Mouse (Mus musculus): ENCODE measurements around the gene Mmp2. TPM values are rescaled to one million over a fixed set of nuclear protein-coding genes. Genes with fewer than 3 reads are reported as not detected.
A peak's percentile ranks its signal among the peaks of the same experiment; 100 is the strongest.

Gene Mmp2
- polyA plus RNA-seq, 1 experiment from 2014 or later, result 35.3 TPM

DNA sequence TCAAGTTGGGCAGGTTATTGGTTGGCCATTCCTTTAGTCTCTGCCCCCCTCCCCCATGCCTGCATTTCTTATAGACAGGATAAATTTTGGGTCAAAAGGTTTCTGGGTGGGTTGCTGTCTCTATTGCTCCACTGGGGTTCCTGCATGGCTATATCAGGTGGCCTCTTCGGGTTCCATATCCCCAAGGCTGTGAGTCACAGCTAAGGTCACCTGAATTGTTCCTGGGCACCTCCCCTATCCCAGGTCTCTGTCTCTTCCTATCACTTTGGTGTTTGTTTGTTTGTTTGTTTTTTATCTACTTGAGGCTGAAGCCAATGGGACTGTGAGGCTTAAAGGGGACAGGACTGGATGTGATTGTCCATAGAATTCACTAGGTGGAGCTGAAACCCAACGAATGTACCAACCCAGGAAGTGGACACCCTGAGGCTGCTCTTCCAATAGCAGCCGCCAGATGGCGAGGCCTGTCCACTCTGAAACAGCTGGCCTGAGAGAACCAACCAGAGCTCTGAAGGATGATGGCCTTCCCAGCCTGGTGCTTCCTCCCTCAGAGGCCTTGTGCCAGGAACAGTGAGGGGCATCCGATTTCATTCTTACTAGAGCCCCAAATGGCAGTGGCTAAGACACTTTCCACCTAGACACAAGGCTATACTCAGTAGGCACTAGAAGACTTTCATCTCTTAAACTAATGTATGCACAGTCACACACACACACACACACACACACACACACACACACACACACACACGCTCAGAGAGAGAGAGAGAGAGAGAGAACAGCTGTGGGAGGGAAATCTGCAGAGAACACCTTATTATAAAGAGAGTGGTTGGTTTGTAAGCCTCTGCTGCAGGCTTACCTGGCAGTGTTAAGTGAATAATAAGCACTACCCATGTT lies 8.9 kb upstream of the Mmp2 start:
- ATAC-seq (ENCODE audit: low FRiP score), result peak; percentile 86
- H3K4me3 ChIP-seq (replicated peaks), result no peak overlapping the region
- no peak overlapping the region for H3K4me2 ChIP-seq
- no peak overlapping the region for H3K27ac ChIP-seq
- 26% methylated on average over 6 of the region's 6 CpGs for WGBS
- no peaks in the 10 kb centered on the region for H3K36me3 ChIP-seq (replicated peaks)
- no peaks in the 10 kb centered on the region for H3K9me3 ChIP-seq
- peaks cover 6% of the 10 kb centered on the region; the same call in 1 of the 2 replicates for H3K27me3 ChIP-seq
- no peaks in the 10 kb centered on the region for H3K4me1 ChIP-seq
- H3K9ac ChIP-seq, result no peak overlapping the region

DNA sequence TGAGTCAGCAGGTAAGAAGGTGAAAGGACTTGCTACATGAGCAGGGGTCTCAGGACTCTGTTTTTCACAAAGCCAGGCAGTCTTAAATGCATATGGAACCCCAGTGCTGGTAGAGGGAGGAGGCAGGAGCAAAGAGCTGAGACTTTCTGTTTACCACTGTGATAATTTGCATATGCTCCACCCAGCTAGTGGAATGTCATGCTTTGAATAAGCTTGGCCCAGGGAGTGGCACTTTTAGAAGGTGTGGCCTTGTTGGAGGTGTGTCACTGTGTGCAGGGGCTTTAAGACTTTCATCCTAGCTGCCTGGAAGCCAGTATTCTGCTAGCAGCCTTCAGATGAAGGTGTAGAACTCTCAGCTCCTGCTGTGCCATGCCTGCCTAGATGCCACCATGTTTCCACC lies 5.9 kb upstream of the Mmp2 start:
- Histone ChIP-seq H3K4me2 (no peak overlapping the region), H3K27me3 (peaks cover 13% of the 10 kb centered on the region), H3K9ac (no peak overlapping the region), H3K4me1 (no peaks in the 10 kb centered on the region), H3K9me3 (no peaks in the 10 kb centered on the region), H3K36me3 (replicated peaks) (no peaks in the 10 kb centered on the region), H3K27ac (no peak overlapping the region), H3K4me3 (replicated peaks) (no peak overlapping the region)
- ATAC-seq (ENCODE audit: low FRiP score), result no peak

- no peak for ATAC-seq (ENCODE audit: low FRiP score)
- no peak overlapping the region for H3K4me3 ChIP-seq (replicated peaks)
- H3K4me2 ChIP-seq, result no peak overlapping the region
- peaks cover 5% of the 10 kb centered on the region for H3K4me1 ChIP-seq
- peaks cover 22% of the 10 kb centered on the region for H3K27me3 ChIP-seq
- WGBS, result 83% methylated on average over 5 of the region's 5 CpGs
- no peaks in the 10 kb centered on the region for H3K9me3 ChIP-seq
- no peak overlapping the region for H3K9ac ChIP-seq
- H3K27ac ChIP-seq, result no peak overlapping the region
- no peaks in the 10 kb centered on the region for H3K36me3 ChIP-seq (replicated peaks)
Observed at GRCm38 (mm10) chr8:92822386-92822785, 4.7 kb upstream of the Mmp2 start.

- no peak overlapping the region for H3K4me3 ChIP-seq (replicated peaks)
- no peak for ATAC-seq (ENCODE audit: low FRiP score)
- WGBS, result 73% methylated on average over 4 of the region's 4 CpGs
Observed at GRCm38 (mm10) chr8:92825991-92826390, 1.1 kb upstream of the Mmp2 start.

DNA sequence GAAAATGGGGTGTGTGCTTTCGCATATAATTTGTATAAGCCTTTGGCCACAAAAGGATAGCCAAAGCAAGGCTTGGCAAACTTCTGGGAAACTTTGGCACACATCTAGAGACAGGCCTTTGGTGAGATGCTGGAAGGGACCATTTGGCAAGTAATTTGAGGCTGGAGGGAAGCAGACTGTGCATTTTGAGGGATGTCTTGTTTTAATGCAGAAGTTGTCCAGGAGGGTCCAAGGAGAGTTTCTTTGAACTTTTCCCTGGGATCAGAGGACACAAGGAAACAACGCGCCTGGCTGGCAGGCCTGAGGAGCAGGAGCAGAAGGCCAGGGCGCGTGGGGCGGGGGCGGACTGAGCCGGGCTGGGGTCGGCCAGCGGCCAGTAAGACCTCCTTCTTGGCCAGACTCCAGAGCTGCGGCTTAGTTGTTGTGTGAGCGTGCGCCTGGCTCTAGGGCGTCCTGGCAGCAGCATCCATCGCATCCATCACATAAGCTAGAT lies 1.2 kb downstream of the Mmp2 start:
- no peaks in the 10 kb centered on the region for H3K9me3 ChIP-seq
- H3K4me1 ChIP-seq, result peaks cover 19% of the 10 kb centered on the region
- peak overlapping the region; percentile 70 for H3K4me2 ChIP-seq
- H3K27me3 ChIP-seq, result peaks cover 34% of the 10 kb centered on the region
- H3K36me3 ChIP-seq (replicated peaks), result no peaks in the 10 kb centered on the region
- no peak overlapping the region for H3K27ac ChIP-seq
- no peak for ATAC-seq (ENCODE audit: low FRiP score)
- 38% methylated on average over 15 of the region's 15 CpGs for WGBS
- H3K4me3 ChIP-seq (replicated peaks), result peak overlapping the region; percentile 41; the same call in 1 of the 2 replicates
- H3K9ac ChIP-seq, result no peak overlapping the region

More at GRCm38 (mm10) chr8:92825991-92826390, 1.1 kb upstream of the Mmp2 start:
- no peaks in the 10 kb centered on the region for H3K9me3 ChIP-seq
- no peak overlapping the region for H3K27ac ChIP-seq
- H3K27me3 ChIP-seq, result peaks cover 34% of the 10 kb centered on the region
- H3K9ac ChIP-seq, result no peak overlapping the region
- no peak overlapping the region for H3K4me2 ChIP-seq
- peaks cover 19% of the 10 kb centered on the region for H3K4me1 ChIP-seq
- H3K36me3 ChIP-seq (replicated peaks), result no peaks in the 10 kb centered on the region

- no peak for ATAC-seq (ENCODE audit: low FRiP score)
- no peak overlapping the region for H3K4me3 ChIP-seq (replicated peaks)
- no peak overlapping the region for H3K9ac ChIP-seq
- no peaks in the 10 kb centered on the region for H3K36me3 ChIP-seq (replicated peaks)
- no peaks in the 10 kb centered on the region for H3K9me3 ChIP-seq
- H3K27ac ChIP-seq, result no peak overlapping the region
- no peaks in the 10 kb centered on the region; the same call in 1 of the 2 replicates for H3K27me3 ChIP-seq
- H3K4me2 ChIP-seq, result no peak overlapping the region
- 87% methylated on average over 5 of the region's 5 CpGs for WGBS
- H3K4me1 ChIP-seq, result no peaks in the 10 kb centered on the region
Observed at GRCm38 (mm10) chr8:92834065-92834731, 7.1 kb downstream of the Mmp2 start.

GRCm38 (mm10) chr8:92834786-92835500 lies 7.9 kb downstream of the Mmp2 start:
- 88% methylated on average over 11 of the region's 11 CpGs for WGBS

GRCm38 (mm10) chr8:92835901-92836300 lies 8.8 kb downstream of the Mmp2 start:
- Histone ChIP-seq H3K27ac (no peak overlapping the region), H3K27me3 (no peaks in the 10 kb centered on the region; the same call in 1 of the 2 replicates), H3K4me1 (no peaks in the 10 kb centered on the region), H3K4me3 (replicated peaks) (no peak overlapping the region), H3K36me3 (replicated peaks) (no peaks in the 10 kb centered on the region), H3K9me3 (no peaks in the 10 kb centered on the region), H3K4me2 (no peak overlapping the region), H3K9ac (no peak overlapping the region)
- WGBS, result 93% methylated on average over 11 of the region's 11 CpGs
- ATAC-seq (ENCODE audit: low FRiP score), result no peak

More at GRCm38 (mm10) chr8:92834786-92835500, 7.9 kb downstream of the Mmp2 start:
- Histone ChIP-seq H3K27me3 (no peaks in the 10 kb centered on the region; the same call in 1 of the 2 replicates), H3K36me3 (replicated peaks) (no peaks in the 10 kb centered on the region), H3K9ac (no peak overlapping the region), H3K4me1 (no peaks in the 10 kb centered on the region), H3K4me3 (replicated peaks) (no peak overlapping the region), H3K9me3 (no peaks in the 10 kb centered on the region), H3K4me2 (no peak overlapping the region), H3K27ac (no peak overlapping the region)
- ATAC-seq (ENCODE audit: low FRiP score), result no peak

- Histone ChIP-seq H3K4me1 (no peaks in the 10 kb centered on the region), H3K27me3 (no peaks in the 10 kb centered on the region; the same call in 1 of the 2 replicates), H3K9me3 (no peaks in the 10 kb centered on the region), H3K4me2 (no peak overlapping the region), H3K9ac (no peak overlapping the region), H3K27ac (no peak overlapping the region), H3K4me3 (replicated peaks) (no peak overlapping the region), H3K36me3 (replicated peaks) (no peaks in the 10 kb centered on the region)
- no peak for ATAC-seq (ENCODE audit: low FRiP score)
- 85% methylated on average over 3 of the region's 3 CpGs for WGBS
Observed at GRCm38 (mm10) chr8:92838616-92839015, 11.5 kb downstream of the Mmp2 start.

DNA sequence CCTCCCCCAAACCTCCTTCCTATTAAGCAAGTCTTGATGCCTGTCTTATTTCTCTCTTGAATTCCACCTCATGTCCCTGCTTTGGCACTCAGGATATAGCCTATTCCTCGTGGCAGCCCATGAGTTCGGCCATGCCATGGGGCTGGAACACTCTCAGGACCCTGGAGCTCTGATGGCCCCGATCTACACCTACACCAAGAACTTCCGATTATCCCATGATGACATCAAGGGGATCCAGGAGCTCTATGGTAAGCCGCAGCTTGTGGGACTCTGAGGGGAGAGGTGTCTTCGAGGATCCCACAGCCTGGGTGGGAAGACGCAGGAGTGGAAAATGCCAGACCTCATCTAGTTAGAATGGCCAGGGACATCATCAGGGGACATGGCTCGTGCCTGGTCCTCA lies 12.1 kb downstream of the Mmp2 start:
- H3K27me3 ChIP-seq, result no peaks in the 10 kb centered on the region; the same call in 1 of the 2 replicates
- H3K4me3 ChIP-seq (replicated peaks), result no peak overlapping the region
- H3K4me2 ChIP-seq, result no peak overlapping the region
- H3K27ac ChIP-seq, result no peak overlapping the region
- H3K4me1 ChIP-seq, result no peaks in the 10 kb centered on the region
- 90% methylated on average over 8 of the region's 8 CpGs for WGBS
- ATAC-seq (ENCODE audit: low FRiP score), result no peak
- H3K9me3 ChIP-seq, result no peaks in the 10 kb centered on the region
- H3K9ac ChIP-seq, result no peak overlapping the region
- H3K36me3 ChIP-seq (replicated peaks), result no peaks in the 10 kb centered on the region

DNA sequence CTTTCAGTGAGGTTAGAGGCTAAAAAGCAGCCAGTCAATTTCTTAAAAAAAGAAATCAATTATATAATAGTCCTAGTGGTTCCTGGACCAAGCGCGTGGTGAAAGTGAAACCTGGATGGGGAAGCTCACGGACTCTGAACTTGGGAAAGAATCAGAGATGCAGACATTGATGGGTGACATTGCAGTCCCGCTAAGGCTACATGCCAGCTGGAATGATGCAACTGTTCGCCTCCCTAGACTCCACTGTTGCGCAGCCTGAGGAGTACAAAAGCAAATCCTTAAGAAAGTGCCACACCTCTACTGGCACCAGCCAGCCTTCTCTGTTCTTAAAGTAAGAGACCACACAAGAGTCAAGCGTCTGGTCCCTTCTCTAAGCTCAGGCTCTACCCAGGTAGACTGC lies 12.8 kb downstream of the Mmp2 start:
- Histone ChIP-seq H3K4me1 (no peaks in the 10 kb centered on the region), H3K36me3 (replicated peaks) (no peaks in the 10 kb centered on the region), H3K27ac (no peak overlapping the region), H3K9me3 (no peaks in the 10 kb centered on the region), H3K4me2 (no peak overlapping the region), H3K9ac (no peak overlapping the region), H3K27me3 (no peaks in the 10 kb centered on the region; the same call in 1 of the 2 replicates), H3K4me3 (replicated peaks) (no peak overlapping the region)
- no peak for ATAC-seq (ENCODE audit: low FRiP score)
- WGBS, result 95% methylated on average over 7 of the region's 7 CpGs

DNA sequence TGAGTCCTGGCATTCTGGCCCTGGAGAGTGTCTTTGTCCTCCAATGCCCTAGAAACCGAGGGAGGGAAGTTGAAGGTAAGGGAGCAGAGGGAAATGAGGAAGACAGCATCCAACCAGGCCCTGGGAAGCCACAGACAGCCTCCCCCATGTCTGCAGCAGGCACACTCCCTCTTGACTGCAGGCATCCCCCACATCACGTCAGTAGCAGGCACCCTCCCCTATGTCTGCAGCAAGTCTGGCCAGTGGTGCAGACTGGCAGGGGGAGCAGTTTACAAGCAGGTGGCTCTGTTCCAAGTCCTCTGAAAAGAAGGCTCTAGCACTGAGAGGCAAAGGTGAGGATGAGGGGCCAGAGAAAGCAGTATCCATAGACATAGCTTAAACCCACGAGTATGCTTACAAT lies 19.6 kb downstream of the Mmp2 start:
- H3K9me3 ChIP-seq, result no peaks in the 10 kb centered on the region
- no peak overlapping the region for H3K9ac ChIP-seq
- ATAC-seq (ENCODE audit: low FRiP score), result peak; percentile 46; the same call in 1 of the 2 replicates
- H3K4me2 ChIP-seq, result no peak overlapping the region
- no peaks in the 10 kb centered on the region for H3K27me3 ChIP-seq
- peak overlapping the region; percentile 54; the same call in 1 of the 2 replicates for H3K27ac ChIP-seq
- peaks cover 20% of the 10 kb centered on the region for H3K4me1 ChIP-seq
- no peak overlapping the region for H3K4me3 ChIP-seq (replicated peaks)
- WGBS, result 34% methylated on average over 3 of the region's 3 CpGs
- H3K36me3 ChIP-seq (replicated peaks), result no peaks in the 10 kb centered on the region
